Comparison of ENCODE assay signal across 26 mouse cellular contexts in the genomic region with DNA sequence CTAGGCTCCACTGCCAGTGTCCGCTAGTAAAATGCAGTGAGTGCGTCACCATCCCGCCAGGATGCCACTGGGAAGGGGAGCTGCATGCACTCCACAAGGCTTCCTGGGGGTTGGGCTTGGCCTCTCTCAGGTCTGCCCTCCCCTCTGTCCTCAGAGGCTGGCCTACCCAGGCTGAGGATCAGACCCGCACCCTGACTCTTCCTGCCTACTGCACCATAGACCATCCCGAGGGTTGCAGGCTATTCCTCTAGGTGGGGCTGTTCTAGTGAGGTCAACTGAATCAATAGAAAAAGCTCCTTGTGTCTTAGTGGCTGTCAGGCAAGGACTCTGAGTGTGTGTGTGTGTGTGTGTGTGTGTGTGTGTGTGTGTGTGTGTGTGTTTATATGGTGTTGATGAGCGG. TPM values are rescaled to one million over a fixed set of nuclear protein-coding genes. Genes with fewer than 3 reads are reported as not detected.
DNase-seq lines count a peak whose midpoint lies in the region; ATAC-seq and TF ChIP-seq lines count a peak whose summit lies in the region.
"Had no signal": no experiment of that assay in that cellular context is flagged by ENCODE, and none has a peak within 500 bp of the region (broad histone marks: within the 10 kb centered on the region; RNA-seq: fewer than 3 reads in every experiment).

No protein-coding gene starts in this region.

- H3K4me1 ChIP-seq in hindbrain, postnatal 0 days (ENCODE audit: insufficient read depth, low read length), result no peaks in the 10 kb centered on the region
- H3K4me1 ChIP-seq in hindbrain, embryonic 12.5 days, result peaks cover 8% of the 10 kb centered on the region
- no peaks in the 10 kb centered on the region; the same call in 1 of the 2 replicates for H3K4me1 ChIP-seq in midbrain, embryonic 15.5 days
- H3K4me1 ChIP-seq in midbrain, embryonic 14.5 days (ENCODE audit: control insufficient read depth, insufficient read depth, low read length), result no peaks in the 10 kb centered on the region
- H3K4me1 ChIP-seq: embryonic facial prominence, embryonic 12.5 days; embryonic facial prominence, embryonic 15.5 days; heart, embryonic 12.5 days; heart, embryonic 15.5 days had no signal

- 73% methylated on average over 6 of the region's 6 CpGs for WGBS in hindbrain, postnatal 0 days
- 62% methylated on average over 6 of the region's 6 CpGs for WGBS in hindbrain, embryonic 12.5 days
- WGBS in midbrain, embryonic 15.5 days, result 69% methylated on average over 6 of the region's 6 CpGs
- 68% methylated on average over 6 of the region's 6 CpGs for WGBS in midbrain, embryonic 14.5 days

- peak; percentile 9; the same call in 1 of the 2 replicates for TF ChIP-seq CTCF in hindbrain, postnatal 0 days (IDR thresholded peaks at IDR 0.05; ENCODE audit: low read depth)

- H3K27ac ChIP-seq in hindbrain, postnatal 0 days, result no peak overlapping the region
- no peak overlapping the region for H3K27ac ChIP-seq in hindbrain, embryonic 12.5 days
- H3K27ac ChIP-seq in midbrain, embryonic 15.5 days, result no peak overlapping the region
- no peak overlapping the region for H3K27ac ChIP-seq in midbrain, embryonic 14.5 days (replicated peaks; ENCODE audit: low read depth, low read length)
- H3K27ac ChIP-seq: embryonic facial prominence, embryonic 12.5 days; embryonic facial prominence, embryonic 15.5 days; heart, embryonic 15.5 days; hindbrain, embryonic 10.5 days; hindbrain, embryonic 14.5 days had no signal

- no peak overlapping the region for H3K4me2 ChIP-seq in hindbrain, postnatal 0 days (ENCODE audit: low read depth, low read length)
- no peak overlapping the region for H3K4me2 ChIP-seq in hindbrain, embryonic 12.5 days (replicated peaks)
- no peak overlapping the region for H3K4me2 ChIP-seq in midbrain, embryonic 15.5 days
- H3K4me2 ChIP-seq in midbrain, embryonic 14.5 days (ENCODE audit: low read length), result no peak overlapping the region
- H3K4me2 ChIP-seq: embryonic facial prominence, embryonic 12.5 days; embryonic facial prominence, embryonic 15.5 days; heart, embryonic 12.5 days; heart, embryonic 15.5 days; hindbrain, embryonic 14.5 days had no signal

- no peak overlapping the region for H3K9ac ChIP-seq in hindbrain, postnatal 0 days (replicated peaks; ENCODE audit: low read length)
- no peak overlapping the region for H3K9ac ChIP-seq in hindbrain, embryonic 12.5 days
- H3K9ac ChIP-seq in midbrain, embryonic 15.5 days, result no peak overlapping the region
- H3K9ac ChIP-seq in midbrain, embryonic 14.5 days (replicated peaks; ENCODE audit: low read length), result no peak overlapping the region
- H3K9ac ChIP-seq: embryonic facial prominence, embryonic 12.5 days; embryonic facial prominence, embryonic 15.5 days; forebrain, postnatal 0 days; heart, embryonic 12.5 days; heart, embryonic 15.5 days; hindbrain, embryonic 14.5 days had no signal

- no peak for DNase-seq in hindbrain, postnatal 0 days (ENCODE audit: low spot score)
- DNase-seq in midbrain, embryonic 14.5 days, result no peak
- peak; percentile 54 for DNase-seq in R1 (ENCODE audit: low read depth, low spot score)
- DNase-seq in left cerebral cortex, adult 18-20 months (ENCODE audit: low spot score in 2 of 2), result no peak
- DNase-seq: adrenal gland, postnatal 14 days; cerebellum, adult 11 months; cerebellum, adult 2 months; cerebellum, adult 9-11 months; cerebellum, postnatal 25 days; forebrain, postnatal 0 days; gastrocnemius, postnatal 25 days; heart, adult 18-20 months; heart, postnatal 10 days; heart, postnatal 36 days had no signal

- no peaks in the 10 kb centered on the region for H3K36me3 ChIP-seq in hindbrain, postnatal 0 days (ENCODE audit: insufficient read depth, low read length)
- no peaks in the 10 kb centered on the region for H3K36me3 ChIP-seq in hindbrain, embryonic 12.5 days
- no peaks in the 10 kb centered on the region for H3K36me3 ChIP-seq in midbrain, embryonic 15.5 days (replicated peaks)
- no peaks in the 10 kb centered on the region for H3K36me3 ChIP-seq in midbrain, embryonic 14.5 days (ENCODE audit: control insufficient read depth, insufficient read depth, low read length)
- H3K36me3 ChIP-seq: embryonic facial prominence, embryonic 12.5 days; embryonic facial prominence, embryonic 15.5 days; heart, embryonic 12.5 days; heart, embryonic 15.5 days; hindbrain, embryonic 10.5 days had no signal

- H3K4me3 ChIP-seq in hindbrain, postnatal 0 days (ENCODE audit: low read length), result no peak overlapping the region
- H3K4me3 ChIP-seq in hindbrain, embryonic 12.5 days, result no peak overlapping the region
- no peak overlapping the region for H3K4me3 ChIP-seq in midbrain, embryonic 15.5 days
- H3K4me3 ChIP-seq in midbrain, embryonic 14.5 days (replicated peaks; ENCODE audit: low read depth, low read length), result no peak overlapping the region
- H3K4me3 ChIP-seq: embryonic facial prominence, embryonic 12.5 days; embryonic facial prominence, embryonic 15.5 days; heart, embryonic 12.5 days; heart, embryonic 15.5 days; hindbrain, embryonic 10.5 days had no signal

- H3K9me3 ChIP-seq in hindbrain, postnatal 0 days (ENCODE audit: low read length), result no peaks in the 10 kb centered on the region
- H3K9me3 ChIP-seq in hindbrain, embryonic 12.5 days (replicated peaks), result no peaks in the 10 kb centered on the region
- no peaks in the 10 kb centered on the region for H3K9me3 ChIP-seq in midbrain, embryonic 15.5 days
- no peaks in the 10 kb centered on the region for H3K9me3 ChIP-seq in midbrain, embryonic 14.5 days (ENCODE audit: control insufficient read depth, low read length)
- H3K9me3 ChIP-seq: embryonic facial prominence, embryonic 15.5 days; heart, embryonic 12.5 days; heart, embryonic 15.5 days; hindbrain, embryonic 10.5 days had no signal

- no peaks in the 10 kb centered on the region for H3K27me3 ChIP-seq in hindbrain, postnatal 0 days (ENCODE audit: insufficient read depth, low read length)
- no peaks in the 10 kb centered on the region for H3K27me3 ChIP-seq in hindbrain, embryonic 12.5 days
- no peaks in the 10 kb centered on the region for H3K27me3 ChIP-seq in midbrain, embryonic 15.5 days (replicated peaks)
- no peaks in the 10 kb centered on the region for H3K27me3 ChIP-seq in midbrain, embryonic 14.5 days (ENCODE audit: control insufficient read depth, insufficient read depth, low read length)
- H3K27me3 ChIP-seq: embryonic facial prominence, embryonic 12.5 days; embryonic facial prominence, embryonic 15.5 days; heart, embryonic 15.5 days had no signal

- ATAC-seq in hindbrain, postnatal 0 days, result no peak
- no peak for ATAC-seq in hindbrain, embryonic 12.5 days (ENCODE audit: low FRiP score)
- 0 out of 2 replicates have a peak, but pooled peaks have one; percentile 40 for ATAC-seq in midbrain, embryonic 15.5 days (replicated peaks)
- no peak for ATAC-seq in midbrain, embryonic 14.5 days (ENCODE audit: low FRiP score, low TSS enrichment)
- ATAC-seq: forebrain, embryonic 14.5 days had no signal

RNA-seq across cellular contexts. Expression of a gene that starts 19.1 kb away (rescaled TPM):
- 33.7 and 36.7 TPM in 2 replicates for total RNA-seq in hindbrain, postnatal 0 days (2014; rRNA removed)
- polyA plus RNA-seq in hindbrain, postnatal 0 days (2015; fragmentation: Nextera tagmentation; extraction: Ambion mirVana), result 8.1 and 8.6 TPM in 2 replicates
- polyA plus RNA-seq in hindbrain, embryonic 12.5 days (2016; fragmentation: Nextera tagmentation; extraction: Ambion mirVana), result 1.8 and 2.8 TPM in 2 replicates
- polyA plus RNA-seq in midbrain, embryonic 15.5 days (2015; fragmentation: Nextera tagmentation; extraction: Ambion mirVana), result 7.7 and 8.8 TPM in 2 replicates
- 4.9 and 5.1 TPM in 2 replicates for polyA plus RNA-seq in midbrain, embryonic 14.5 days (2014; fragmentation: Nextera tagmentation; extraction: Ambion mirVana)
- total RNA-seq in left cerebral cortex, adult 18-20 months (2021), result 10 to 100 TPM; 44.8 to 45.0 TPM
- total RNA-seq: common myeloid progenitor, adult 5-6 weeks; gastrocnemius, adult 8-10 months; gastrocnemius, postnatal 25 days; heart, adult 18-20 months; heart, postnatal 10 days; MEL had no signal
